Mouse (Mus musculus) gastrocnemius, postnatal 10 days (tissue): ENCODE results near the gene Napsa. TPM values are rescaled to one million over a fixed set of nuclear protein-coding genes. Genes with fewer than 3 reads are reported as not detected.

ENCODE experiments used
- DNase-seq: peaks from one replicate; pipeline ENCODE4 v3.0.0; 2021; ENCODE audit warnings: mixed read lengths
- total RNA-seq, 2 experiments: library from RNA; stranded (reverse); gene quantifications; 2 replicates each; pipeline ENCODE4 v1.2.3; 2021

Napsa gene
- total RNA-seq, 2 experiments from 2014 or later = 0.99 TPM; not detected in 1

DNA sequence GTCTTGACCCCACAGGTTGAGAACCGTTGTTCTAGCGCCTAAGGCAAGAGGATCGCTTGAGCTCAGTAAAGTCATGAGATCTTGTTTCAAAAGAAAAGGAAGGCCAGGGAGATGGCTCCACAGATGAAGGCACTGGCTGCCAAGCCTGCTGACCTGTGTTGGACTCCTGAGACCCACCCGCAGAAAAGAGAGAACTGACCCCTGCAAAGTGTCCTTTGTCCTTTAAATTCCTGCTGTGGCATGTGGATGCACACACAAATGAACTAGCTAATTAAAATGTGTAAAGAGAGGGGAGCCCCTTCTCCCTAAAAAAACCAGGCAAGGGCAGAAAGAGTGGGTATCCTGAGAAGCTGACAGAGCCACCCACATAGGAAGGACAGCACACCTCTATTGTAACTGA lies 369 bp upstream of the Napsa start:
- DNase-seq = no peak

GRCm38 (mm10) chr7:44572956-44573484 lies 840 bp downstream of the Napsa start:
- DNase-seq = no peak

DNA sequence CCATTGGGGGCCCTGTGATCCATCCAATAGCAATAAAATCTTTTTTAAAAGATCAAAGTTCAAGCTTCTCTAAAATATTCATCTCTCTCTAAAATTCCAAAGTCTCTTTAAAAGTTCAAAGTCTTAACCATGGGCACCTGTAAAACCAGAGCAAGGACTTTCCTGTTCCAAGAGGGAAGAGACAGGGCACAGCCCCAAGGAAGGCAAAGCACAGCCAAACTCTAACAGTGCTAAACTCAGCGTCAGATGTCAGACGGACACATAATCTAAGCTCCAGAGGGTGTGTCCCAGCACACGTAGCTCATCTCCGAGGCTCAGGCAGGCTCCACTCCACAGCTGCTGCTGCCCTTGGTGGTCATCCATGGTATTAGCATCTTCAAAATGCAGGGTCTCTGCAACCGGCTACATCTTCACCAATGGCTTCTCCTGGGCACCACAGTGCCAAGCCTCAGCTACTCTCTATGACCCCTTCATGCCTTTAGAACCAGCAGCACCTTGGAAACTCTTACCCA lies 4.2 kb downstream of the Napsa start:
- no peak for DNase-seq

- no peak for DNase-seq
Measured at GRCm38 (mm10) chr7:44581637-44582036, 9.5 kb downstream of the Napsa start.

GRCm38 (mm10) chr7:44582709-44583108 lies 10.5 kb downstream of the Napsa start:
- DNase-seq = no peak

DNA sequence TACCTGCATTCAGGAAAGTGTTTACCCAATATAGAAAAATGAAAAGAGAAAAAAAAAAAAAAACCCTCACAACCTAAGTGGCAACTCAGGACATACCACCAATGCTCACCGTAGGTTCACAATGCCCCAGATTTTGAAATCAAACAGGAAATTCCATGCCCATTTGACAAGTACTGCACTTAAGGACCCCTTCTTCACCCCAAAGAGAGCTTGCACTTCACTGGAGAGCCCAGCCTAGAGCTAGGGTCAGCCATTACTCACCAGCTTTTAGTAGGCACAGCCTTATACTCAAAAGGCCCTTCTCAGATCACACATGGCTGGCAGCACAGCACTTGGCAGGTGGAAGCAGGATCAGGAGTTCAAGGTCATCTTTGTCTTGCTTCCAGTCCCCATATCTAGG lies 11.0 kb downstream of the Napsa start:
- DNase-seq = no peak

DNA sequence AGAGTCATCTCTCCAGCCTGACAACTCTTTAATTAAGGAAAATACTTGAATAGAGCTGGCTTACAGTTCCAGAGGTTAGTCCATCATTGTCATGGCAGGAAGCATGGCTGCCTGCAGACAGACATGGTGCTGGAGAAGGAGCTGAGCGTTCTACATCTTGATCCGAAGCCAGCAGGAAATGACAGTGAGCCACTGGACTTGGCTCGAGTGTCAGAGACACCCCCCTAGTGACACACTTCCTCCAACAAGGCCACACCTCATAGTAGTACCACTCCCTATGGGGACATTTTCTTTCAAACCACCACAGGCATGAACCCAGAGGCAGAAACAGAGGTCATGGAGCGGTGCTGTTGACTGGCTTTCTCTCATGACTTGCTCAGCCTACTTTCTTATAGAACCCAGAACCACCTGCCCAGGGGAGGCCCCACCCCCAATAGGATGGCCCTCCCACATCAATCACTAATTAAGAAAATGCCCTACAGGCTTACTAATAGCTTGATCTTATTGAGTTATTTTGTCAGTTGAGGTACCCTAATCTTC lies 12.2 kb downstream of the Napsa start:
- no peak for DNase-seq

- DNase-seq = no peak
Measured at GRCm38 (mm10) chr7:44584921-44585320, 12.7 kb downstream of the Napsa start.

DNA sequence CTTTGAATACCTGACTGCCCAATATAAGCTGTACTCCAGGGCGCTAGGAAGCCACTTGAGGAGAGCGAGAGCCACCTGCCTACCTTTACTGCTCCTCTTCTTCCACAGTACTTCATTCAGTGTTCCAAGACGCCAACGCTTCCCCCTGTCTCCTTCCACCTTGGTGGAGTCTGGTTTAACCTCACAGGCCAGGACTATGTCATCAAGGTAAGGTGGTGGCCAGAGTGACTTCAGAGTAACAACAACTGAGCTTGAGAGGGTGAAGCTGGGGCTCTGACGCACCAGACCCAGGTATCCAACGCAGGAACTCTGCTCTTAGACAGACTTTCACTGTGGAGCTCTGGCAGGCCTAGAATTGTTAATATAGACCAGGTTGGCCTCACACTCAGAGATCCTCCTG lies 13.4 kb downstream of the Napsa start:
- DNase-seq = no peak

DNA sequence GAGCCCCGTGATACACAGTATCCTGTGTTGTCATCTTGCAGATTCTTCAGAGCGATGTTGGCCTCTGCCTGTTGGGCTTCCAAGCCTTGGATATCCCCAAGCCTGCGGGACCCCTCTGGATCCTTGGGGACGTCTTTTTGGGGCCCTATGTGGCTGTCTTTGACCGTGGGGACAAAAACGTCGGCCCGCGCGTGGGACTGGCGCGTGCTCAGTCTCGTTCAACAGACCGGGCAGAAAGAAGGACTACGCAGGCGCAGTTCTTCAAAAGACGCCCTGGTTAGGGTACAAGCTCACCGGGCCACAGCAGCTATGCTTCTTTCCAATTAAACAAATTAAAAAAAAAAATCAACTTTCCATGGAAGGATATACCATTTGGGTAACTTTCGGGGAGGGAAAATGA lies 14.3 kb downstream of the Napsa start:
- DNase-seq = no peak

DNA sequence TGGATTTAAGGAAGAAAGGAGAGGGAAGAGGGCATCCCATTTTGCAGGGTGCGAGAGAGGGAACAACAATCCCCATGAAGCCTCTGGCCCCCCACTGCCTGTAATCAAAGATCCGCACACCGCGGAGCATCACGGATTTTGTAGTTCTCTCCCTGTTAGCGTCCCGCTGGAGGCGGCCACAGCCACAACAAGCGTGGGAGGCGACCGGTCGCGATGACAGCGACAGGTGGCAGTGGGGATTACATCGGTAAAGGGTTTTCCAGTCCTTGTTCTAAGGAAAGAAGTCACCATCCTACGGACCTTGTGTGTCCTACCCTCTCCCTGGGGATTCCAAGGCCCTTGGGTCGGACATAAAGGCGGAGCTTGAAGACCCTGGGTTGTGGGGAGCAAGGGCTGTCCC lies 14.8 kb downstream of the Napsa start:
- DNase-seq = no peak

DNA sequence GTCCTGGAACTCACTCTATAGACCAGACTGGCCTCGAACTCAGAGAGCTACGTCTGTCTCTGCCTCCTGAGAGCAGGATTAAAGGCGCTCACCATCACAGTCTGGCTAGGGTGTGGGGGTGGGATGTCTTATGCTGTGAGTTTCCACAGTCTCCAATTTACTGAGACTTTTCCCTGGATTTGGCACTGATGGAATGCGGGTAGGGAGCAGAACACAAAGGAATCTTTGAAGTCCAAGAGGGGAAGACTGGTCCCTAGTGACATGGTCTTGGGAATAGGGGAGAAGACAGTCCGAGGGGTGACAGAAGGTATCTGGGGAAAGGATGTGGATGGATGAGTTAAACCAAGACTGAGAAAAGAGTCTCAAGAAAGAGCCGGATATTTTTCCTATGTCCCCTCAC lies 15.5 kb downstream of the Napsa start:
- no peak for DNase-seq

DNA sequence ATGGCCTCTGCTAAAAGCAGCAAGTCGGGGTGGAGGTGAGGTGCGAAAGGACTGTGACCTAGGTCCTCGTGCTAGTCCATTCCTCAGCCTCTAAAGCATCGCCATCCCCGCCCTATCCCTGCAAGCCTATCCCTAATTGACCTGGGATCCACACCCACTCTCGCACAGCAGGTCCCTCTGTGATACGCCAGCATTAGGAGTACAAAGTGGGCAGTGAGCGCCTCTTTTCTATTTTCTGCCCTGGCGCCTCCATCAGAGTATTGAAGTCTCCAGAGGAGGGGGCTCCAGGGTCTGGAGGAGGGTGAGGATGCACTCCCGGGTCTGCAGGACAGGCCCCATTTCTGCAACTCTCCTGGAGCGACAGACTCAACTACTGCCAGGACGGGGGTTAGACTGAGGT lies 16.2 kb downstream of the Napsa start:
- DNase-seq = no peak

DNA sequence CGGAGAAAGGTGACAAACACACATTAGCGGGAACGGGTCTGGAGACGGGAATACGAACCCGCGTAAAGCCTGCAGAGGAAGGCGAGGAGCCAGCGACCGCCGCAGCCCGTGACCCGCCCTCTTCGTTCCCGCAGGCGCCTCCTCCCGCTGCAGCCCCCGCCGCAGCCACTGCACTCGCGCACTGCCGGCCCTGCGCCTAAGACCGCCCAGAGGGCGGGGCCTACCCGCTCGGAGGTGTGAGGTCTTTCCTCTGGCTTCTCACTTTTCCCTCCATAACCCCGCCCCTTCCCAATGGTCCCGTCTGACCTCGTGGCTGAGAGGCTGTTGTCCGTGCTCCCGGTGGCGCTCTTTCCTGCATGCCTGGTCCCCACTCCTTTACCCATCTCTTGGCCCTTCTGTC lies 17.0 kb downstream of the Napsa start:
- no peak for DNase-seq

DNA sequence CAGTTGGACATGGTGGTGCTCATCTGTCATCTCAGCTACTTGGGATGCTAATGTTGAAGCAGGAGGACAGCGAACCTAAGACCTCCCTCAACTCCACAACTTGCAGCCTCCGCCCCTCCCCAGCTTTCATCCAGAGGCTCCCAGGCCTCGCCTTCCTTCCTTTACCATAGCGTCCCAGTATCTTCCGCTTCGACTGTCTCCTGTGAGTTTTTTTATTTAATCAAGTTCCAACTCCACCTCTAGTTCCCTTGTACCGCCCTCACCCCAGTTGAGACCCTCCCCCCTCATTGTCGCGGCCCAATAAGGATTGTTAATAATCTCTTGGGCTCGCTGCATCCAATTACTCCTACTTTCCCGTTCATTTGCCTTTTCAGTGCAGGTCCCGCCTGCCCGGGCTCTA lies 17.8 kb downstream of the Napsa start:
- no peak for DNase-seq

DNA sequence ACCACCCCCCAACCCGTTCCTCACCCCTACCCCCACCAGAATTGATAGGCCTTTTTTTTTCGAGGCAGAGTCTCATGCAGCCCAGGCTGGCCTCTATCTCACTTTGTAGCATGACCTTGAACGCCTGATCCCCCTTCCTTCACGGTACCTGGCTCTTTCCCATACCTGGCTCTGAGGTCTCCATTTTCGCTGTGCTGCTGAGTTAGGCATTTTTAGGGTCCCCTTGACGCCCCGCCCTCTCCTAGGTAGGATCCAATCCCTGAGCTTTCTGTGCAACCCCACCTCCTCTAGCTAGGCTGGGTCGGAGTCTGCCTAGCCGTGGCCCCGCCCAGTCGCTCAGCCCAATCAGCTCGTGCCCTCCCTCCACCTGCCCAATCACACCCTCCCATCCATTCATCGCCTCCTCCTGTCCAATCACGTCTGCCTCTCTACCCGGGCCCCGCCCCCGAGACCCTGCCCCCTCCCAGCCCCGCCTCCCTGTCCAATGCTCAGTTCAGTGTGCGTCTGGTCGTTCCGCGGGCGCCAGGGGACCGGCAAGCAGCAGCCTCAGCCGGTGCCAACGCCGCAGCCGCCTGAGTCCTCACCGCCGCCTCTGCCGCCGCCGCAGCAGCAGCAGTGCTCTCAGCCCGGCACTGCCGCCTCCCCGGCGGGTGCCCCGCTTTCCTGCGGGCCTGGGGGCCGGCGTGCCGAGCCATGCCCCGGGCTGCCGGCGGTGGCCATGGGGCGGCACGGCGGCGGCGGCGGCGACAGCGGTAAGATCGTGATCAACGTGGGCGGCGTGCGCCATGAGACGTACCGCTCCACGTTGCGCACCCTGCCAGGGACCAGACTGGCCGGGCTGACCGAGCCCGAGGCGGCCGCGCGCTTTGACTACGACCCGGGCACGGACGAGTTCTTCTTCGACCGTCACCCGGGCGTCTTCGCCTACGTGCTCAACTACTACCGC lies 18.5 kb downstream of the Napsa start, which contains the start of gene Kcnc3:
Kcnc3 (plus strand) TSS at position 263 of the 946 bp plus-strand sequence.
- DNase-seq = peak; percentile 71

- no peak for DNase-seq
Measured at GRCm38 (mm10) chr7:44591348-44592116, 19.4 kb downstream of the Napsa start.

- no peak for DNase-seq
Measured at GRCm38 (mm10) chr7:44593051-44593450, 20.9 kb downstream of the Napsa start.

DNA sequence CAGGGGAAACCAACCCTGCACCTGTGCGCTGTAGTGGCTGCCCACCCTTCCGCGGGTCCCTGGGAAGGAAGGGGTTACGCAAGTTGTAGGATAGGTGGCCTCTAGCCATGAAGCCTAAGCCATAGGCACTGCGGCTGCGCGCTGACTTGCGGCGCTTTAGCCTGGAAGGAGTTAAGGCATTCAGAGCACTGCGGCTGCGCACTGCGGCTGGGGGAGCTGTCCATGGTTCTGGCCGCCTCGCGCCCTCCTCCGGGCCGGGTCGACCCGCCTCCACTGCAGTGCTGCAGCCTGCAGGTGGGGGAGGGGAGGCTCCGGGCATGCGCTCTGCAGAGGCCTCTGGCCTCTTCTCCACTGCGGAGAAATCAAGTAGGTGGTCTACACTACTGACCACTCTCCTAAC lies 21.6 kb downstream of the Napsa start:
- DNase-seq = peak; percentile 88

DNA sequence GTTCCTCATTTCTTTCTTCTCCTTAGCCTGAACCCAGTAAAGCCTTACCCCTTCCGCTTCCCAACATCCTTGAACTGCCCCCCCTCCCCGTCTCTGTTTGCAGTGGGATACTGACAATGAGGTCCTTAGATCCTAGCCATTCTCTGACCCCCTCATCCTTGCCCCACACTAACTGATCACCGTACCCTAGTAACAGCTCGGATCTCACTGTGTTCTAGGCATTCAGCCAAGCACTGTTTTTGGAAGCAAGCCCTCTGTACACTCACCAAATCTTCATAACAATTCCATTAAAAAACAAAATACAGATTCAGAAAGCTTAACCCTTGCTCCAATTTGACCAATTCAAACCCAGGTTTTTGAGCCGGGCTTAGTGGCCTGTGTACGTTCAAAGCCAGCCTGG lies 22.1 kb downstream of the Napsa start:
- no peak for DNase-seq

- no peak for DNase-seq
Measured at GRCm38 (mm10) chr7:44595131-44595561, 23.0 kb downstream of the Napsa start.

DNA sequence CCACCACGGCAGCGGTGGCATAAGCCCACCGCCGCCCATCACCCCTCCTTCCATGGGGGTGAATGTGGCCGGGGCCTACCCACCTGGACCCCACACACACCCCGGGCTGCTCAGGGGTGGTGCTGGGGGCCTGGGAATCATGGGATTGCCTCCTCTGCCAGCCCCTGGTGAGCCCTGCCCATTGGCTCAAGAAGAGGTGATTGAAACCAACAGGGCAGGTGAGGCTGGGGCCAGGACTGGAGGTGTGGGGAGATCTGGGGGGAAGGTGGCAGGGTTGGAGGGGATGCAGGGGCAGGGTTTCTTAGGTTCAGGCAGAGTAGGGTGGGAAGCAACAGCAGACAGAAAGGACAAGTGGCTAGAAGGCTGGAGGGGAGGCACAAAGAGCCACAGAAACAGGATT lies 23.9 kb downstream of the Napsa start:
- no peak for DNase-seq
